Mouse (Mus musculus): Measurements from ENCODE around the gene Arl5a.
A peak's percentile ranks its signal among the peaks of the same experiment; 100 is the strongest.

Arl5a gene

GRCm38 (mm10) chr2:52422871-52423610, 1.7 kb downstream of the Arl5a start:
- DNase-seq = no peak

- DNase-seq = no peak
Observed at GRCm38 (mm10) chr2:52421197-52421596, 3.5 kb downstream of the Arl5a start.

- no peak for DNase-seq
Observed at GRCm38 (mm10) chr2:52420001-52420710, 4.5 kb downstream of the Arl5a start.

- DNase-seq = no peak
Observed at GRCm38 (mm10) chr2:52419295-52419694, 5.4 kb downstream of the Arl5a start.

GRCm38 (mm10) chr2:52412524-52413037, 12.1 kb downstream of the Arl5a start:
- DNase-seq = no peak

- DNase-seq = no peak
Observed at GRCm38 (mm10) chr2:52406480-52406879, 18.2 kb downstream of the Arl5a start.

GRCm38 (mm10) chr2:52405238-52405637, 19.5 kb downstream of the Arl5a start:
- DNase-seq = no peak

- no peak for DNase-seq
Observed at GRCm38 (mm10) chr2:52394529-52394928, 30.2 kb downstream of the Arl5a start.

- no peak for DNase-seq
Observed at GRCm38 (mm10) chr2:52390415-52390975, 34.2 kb downstream of the Arl5a start.

- peak in 1 of 2 experiments; percentile 25 for DNase-seq
Observed at GRCm38 (mm10) chr2:52389975-52390374, 34.7 kb downstream of the Arl5a start.

- DNase-seq = no peak
Observed at GRCm38 (mm10) chr2:52386451-52386850, 38.2 kb downstream of the Arl5a start.

GRCm38 (mm10) chr2:52386037-52386436, 38.7 kb downstream of the Arl5a start:
- peak in 1 of 2 experiments; percentile 16 for DNase-seq

- DNase-seq = no peak
Observed at GRCm38 (mm10) chr2:52378848-52379261, 45.8 kb downstream of the Arl5a start.

GRCm38 (mm10) chr2:52378448-52378804, 46.3 kb downstream of the Arl5a start, which contains the start of gene Neb:
Gene Neb (minus strand): TSS chr2:52378474.
- DNase-seq = no peak

GRCm38 (mm10) chr2:52377706-52378447, 46.8 kb downstream of the Arl5a start:
- DNase-seq = no peak

GRCm38 (mm10) chr2:52374706-52375105, 50.0 kb downstream of the Arl5a start:
- no peak for DNase-seq

GRCm38 (mm10) chr2:52372480-52372879, 52.2 kb downstream of the Arl5a start:
- peak in 1 of 2 experiments; percentile 38 for DNase-seq

- DNase-seq = no peak
Observed at GRCm38 (mm10) chr2:52372080-52372479, 52.6 kb downstream of the Arl5a start.

- peak in 1 of 2 experiments; percentile 41 for DNase-seq
Observed at GRCm38 (mm10) chr2:52371066-52371465, 53.6 kb downstream of the Arl5a start.

GRCm38 (mm10) chr2:52369622-52370021, 55.1 kb downstream of the Arl5a start:
- DNase-seq = no peak

GRCm38 (mm10) chr2:52367665-52368064, 57.0 kb downstream of the Arl5a start:
- no peak for DNase-seq

- no peak for DNase-seq
Observed at GRCm38 (mm10) chr2:52367248-52367647, 57.5 kb downstream of the Arl5a start.

GRCm38 (mm10) chr2:52361086-52361485, 63.6 kb downstream of the Arl5a start:
- DNase-seq = no peak
